Mouse (Mus musculus) C2C12 (cell line): ENCODE measurements around the gene Smg6.

Experiments used
- CEBPB ChIP-seq: IDR thresholded peaks from one replicate; pipeline ENCODE4 v1.6.1; 2011; ENCODE audit warnings: low read depth, mild to moderate bottlenecking, control low read depth, moderate library complexity
- CTCF ChIP-seq: IDR thresholded peaks from one replicate; pipeline ENCODE4 v1.5.1; 2011; ENCODE audit not compliant: control insufficient read depth, insufficient read depth, insufficient read length
- FOSL1 ChIP-seq: IDR thresholded peaks from one replicate; pipeline ENCODE4 v1.8.0; 2011; ENCODE audit warnings: mild to moderate bottlenecking, low read length; ENCODE audit not compliant: poor library complexity, insufficient read depth, severe bottlenecking
- MYOG ChIP-seq: IDR thresholded peaks from one replicate; pipeline ENCODE4 v1.6.1; 2011; ENCODE audit not compliant: control insufficient read depth, insufficient read length; ENCODE audit errors: extremely low read depth
- USF1 ChIP-seq: IDR thresholded peaks from one replicate; pipeline ENCODE4 v1.6.1; 2011; ENCODE audit warnings: low read depth, mild to moderate bottlenecking, control low read depth, moderate library complexity

GRCm38 (mm10) chr11:75012997-75013694, 87.5 kb downstream of the Smg6 start:
- TF ChIP-seq MYOG (no peak), CTCF (no peak), FOSL1 (no peak), USF1 (no peak), CEBPB (no peak)
